Mouse (Mus musculus) G1E (cell line): ENCODE measurements around the gene 4921509C19Rik.

ENCODE experiments used
- CTCF ChIP-seq: IDR thresholded peaks from 2 replicates; pipeline ENCODE4 v1.5.1; 2012; ENCODE audit warnings: low read depth, low read length, inconsistent platforms, mixed read lengths
- TAL1 ChIP-seq: conservative IDR thresholded peaks from 2 replicates; pipeline ENCODE4 v1.6.1; 2012; ENCODE audit warnings: low read depth, low read length, inconsistent platforms, mixed read lengths

DNA sequence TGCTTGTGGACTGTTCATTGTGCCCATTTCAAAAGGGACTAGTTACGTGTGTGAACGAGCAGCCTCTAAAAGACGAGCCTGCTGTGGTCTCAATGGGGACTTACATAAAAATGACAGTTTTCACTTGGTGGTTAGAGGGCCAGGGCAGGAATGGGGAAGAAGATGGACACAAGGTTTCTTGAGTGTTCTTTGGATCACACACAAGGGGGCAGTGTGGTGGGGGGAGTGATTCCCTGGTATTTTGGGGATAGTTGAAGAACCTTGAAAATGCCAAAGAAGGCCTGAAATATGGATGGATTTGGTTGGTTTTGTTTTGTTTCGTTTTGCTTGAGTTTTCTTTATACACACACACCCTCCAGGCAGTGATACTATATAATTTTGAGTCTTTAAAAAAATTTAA lies 28.3 kb upstream of the 4921509C19Rik start:
- TF ChIP-seq TAL1 (no peak), CTCF (no peak)
